Mouse (Mus musculus) myocyte (in vitro differentiated cells): ENCODE measurements around the gene Hdhd5. TPM values are rescaled to one million over a fixed set of nuclear protein-coding genes. Genes with fewer than 3 reads are reported as not detected.
A peak's percentile ranks its signal among the peaks of the same experiment; 100 is the strongest.

Source experiments
- H3K27me3 ChIP-seq: one replicate; pipeline ENCODE4 v1.6.1; 2011; ENCODE audit not compliant: control insufficient read depth, insufficient read depth, insufficient read length
- H3K36me3 ChIP-seq: one replicate; pipeline ENCODE4 v1.6.1; 2011; ENCODE audit not compliant: control insufficient read depth, insufficient read depth
- H3K4me2 ChIP-seq: one replicate; pipeline ENCODE4 v1.6.1; 2011; ENCODE audit warnings: low read depth, control low read depth
- H3K4me3 ChIP-seq: one replicate; pipeline ENCODE4 v1.5.1; 2011; ENCODE audit warnings: mild to moderate bottlenecking, control low read depth, moderate library complexity
- H3K79me2 ChIP-seq: one replicate; pipeline ENCODE4 v1.6.1; 2011; ENCODE audit not compliant: control insufficient read depth, insufficient read depth
- H3ac ChIP-seq: one replicate; pipeline ENCODE4 v1.6.1; 2011; ENCODE audit not compliant: control insufficient read depth, insufficient read length
- CEBPB ChIP-seq: IDR thresholded peaks from 2 replicates; pipeline ENCODE4 v1.6.1; 2011; ENCODE audit warnings: mild to moderate bottlenecking, moderate library complexity; ENCODE audit not compliant: poor library complexity, insufficient read depth, severe bottlenecking
- E2F4 ChIP-seq: IDR thresholded peaks from one replicate; pipeline ENCODE4 v1.6.1; 2011; ENCODE audit warnings: mild to moderate bottlenecking, control low read depth, moderate library complexity; ENCODE audit not compliant: insufficient read depth
- MAX ChIP-seq: IDR thresholded peaks from one replicate; pipeline ENCODE4 v1.6.1; 2011; ENCODE audit warnings: low read depth, mild to moderate bottlenecking, control low read depth
- MYOD1 ChIP-seq, 3 experiments: IDR thresholded peaks; one replicate each; pipeline ENCODE4 v1.6.1; 2011; ENCODE audit warnings: control low read depth in 2 of 3, low read depth in 2 of 3, mild to moderate bottlenecking in 2 of 3, moderate library complexity in 1 of 3; ENCODE audit not compliant: insufficient read length in 2 of 3, control insufficient read depth in 1 of 3
- MYOG ChIP-seq, 3 experiments: IDR thresholded peaks; one replicate each; pipeline ENCODE4 v1.6.1; 2011; ENCODE audit warnings: control low read depth in 2 of 3, low read depth in 2 of 3, mild to moderate bottlenecking in 2 of 3; ENCODE audit not compliant: insufficient read length in 2 of 3, control insufficient read depth in 1 of 3, insufficient read depth in 1 of 3
- POLR2A ChIP-seq: IDR thresholded peaks from one replicate; pipeline ENCODE4 v1.6.1; 2011; ENCODE audit warnings: low read depth, mild to moderate bottlenecking, control low read depth, moderate library complexity; ENCODE audit not compliant: insufficient read length
- POLR2AphosphoS2 ChIP-seq: IDR thresholded peaks from one replicate; pipeline ENCODE4 v1.6.1; 2011; ENCODE audit warnings: low read depth, control low read depth; ENCODE audit not compliant: insufficient read length
- REST ChIP-seq: IDR thresholded peaks from one replicate; pipeline ENCODE4 v1.6.1; 2011; ENCODE audit warnings: mild to moderate bottlenecking, control low read depth, moderate library complexity; ENCODE audit not compliant: insufficient read depth, insufficient read length
- SRF ChIP-seq: IDR thresholded peaks from one replicate; pipeline ENCODE4 v1.6.1; 2011; ENCODE audit warnings: low read depth; ENCODE audit not compliant: control insufficient read depth, insufficient read length
- TCF12 ChIP-seq: IDR thresholded peaks from one replicate; pipeline ENCODE4 v1.6.1; 2011; ENCODE audit warnings: mild to moderate bottlenecking, control low read depth; ENCODE audit not compliant: poor library complexity, insufficient read depth, severe bottlenecking
- TCF3 ChIP-seq: IDR thresholded peaks from one replicate; pipeline ENCODE4 v1.6.1; 2011; ENCODE audit warnings: low read depth, control low read depth; ENCODE audit not compliant: insufficient read length
- USF1 ChIP-seq: IDR thresholded peaks from one replicate; pipeline ENCODE4 v1.6.1; 2011; ENCODE audit warnings: low read depth, mild to moderate bottlenecking, control low read depth, moderate library complexity
- polyA plus RNA-seq: library from polyadenylated mRNA; unstranded; fragments of >200 nt; fragmentation: generic; extraction: Trizol; gene quantifications from one replicate; pipeline ENCODE4 v1.2.1, GENCODE M21; 2012; ENCODE audit warnings: missing spikeins

Hdhd5 gene
- polyA plus RNA-seq, 1 experiment, result 13.3 TPM

DNA sequence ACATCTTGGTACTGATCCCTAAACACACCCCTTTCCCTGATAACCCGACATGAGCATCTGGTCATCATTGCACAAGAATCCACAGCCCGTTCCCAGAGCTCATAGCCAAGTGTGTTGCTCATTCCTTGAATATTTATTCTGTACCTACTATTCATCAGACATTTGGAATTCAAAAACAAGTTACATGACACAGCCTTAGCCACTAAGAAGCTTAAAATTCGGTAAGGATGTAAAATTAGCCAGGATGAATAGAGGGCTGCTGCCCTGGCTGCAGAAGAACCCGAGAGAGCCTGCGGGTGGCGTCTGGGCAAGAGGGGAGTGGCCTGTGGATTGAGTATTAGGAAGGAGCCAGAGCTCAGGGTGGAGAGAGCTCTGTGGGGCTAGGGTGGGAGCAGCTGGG is 48.4 kb downstream of the Hdhd5 start:
- Histone ChIP-seq H3K79me2 (no peaks in the 10 kb centered on the region), H3K4me2 (peak overlapping the region; percentile 80), H3K27me3 (no peaks in the 10 kb centered on the region), H3K36me3 (peaks cover 15% of the 10 kb centered on the region), H3ac (no peak overlapping the region), H3K4me3 (no peak overlapping the region)
- TF ChIP-seq CEBPB (peak; percentile 91), POLR2A (no peak), MYOG (IDR thresholded peaks at IDR 0.05; ENCODE audit: control insufficient read depth in 1 of 3, insufficient read depth in 1 of 3, insufficient read length in 2 of 3, low read depth in 2 of 3) (no peak), POLR2AphosphoS2 (no peak), TCF3 (no peak), USF1 (no peak), TCF12 (no peak)

DNA sequence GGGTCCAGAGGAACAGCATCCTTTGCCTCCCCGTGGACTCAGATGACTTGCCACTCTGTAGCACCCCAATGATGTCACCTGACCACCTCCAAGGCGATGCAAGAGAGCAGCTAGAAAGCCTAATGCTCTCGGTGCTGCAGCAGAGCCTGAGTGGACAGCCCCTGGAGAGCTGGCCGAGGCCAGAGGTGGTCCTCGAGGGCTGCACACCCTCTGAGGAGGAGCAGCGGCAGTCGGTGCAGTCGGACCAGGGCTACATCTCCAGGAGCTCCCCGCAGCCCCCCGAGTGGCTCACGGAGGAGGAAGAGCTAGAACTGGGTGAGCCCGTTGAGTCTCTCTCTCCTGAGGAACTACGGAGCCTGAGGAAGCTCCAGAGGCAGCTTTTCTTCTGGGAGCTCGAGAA is 49.1 kb downstream of the Hdhd5 start:
- Histone ChIP-seq H3K27me3 (no peaks in the 10 kb centered on the region), H3K4me3 (no peak overlapping the region), H3ac (no peak overlapping the region), H3K4me2 (no peak overlapping the region), H3K79me2 (no peaks in the 10 kb centered on the region), H3K36me3 (peaks cover 18% of the 10 kb centered on the region)
- TF ChIP-seq MAX, result no peak
- TF ChIP-seq POLR2A, result no peak

DNA sequence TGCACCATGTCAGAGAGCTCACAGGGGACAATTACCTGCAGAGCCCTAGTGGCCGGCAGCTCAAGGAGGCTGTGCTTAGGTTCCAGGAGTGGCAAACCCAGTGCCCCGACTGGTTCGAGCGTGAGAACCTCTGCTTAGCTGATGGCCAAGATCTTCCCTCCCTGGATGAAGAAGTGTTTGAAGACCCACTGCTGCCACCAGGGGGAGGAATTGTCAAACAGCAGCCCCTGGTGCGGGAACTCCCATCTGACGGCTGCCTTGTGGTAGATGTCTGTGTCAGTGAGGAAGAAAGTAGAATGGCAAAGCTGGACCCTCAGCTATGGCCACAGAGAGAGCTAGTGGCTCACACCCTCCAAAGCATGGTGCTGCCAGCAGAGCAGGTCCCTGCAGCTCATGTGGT is 49.6 kb downstream of the Hdhd5 start:
- no peak for TF ChIP-seq MYOD1 (IDR thresholded peaks at IDR 0.05; ENCODE audit: control insufficient read depth in 1 of 3, insufficient read length in 2 of 3, low read depth in 2 of 3)
- TF ChIP-seq USF1, result no peak
- TF ChIP-seq SRF, result no peak
- TF ChIP-seq POLR2A, result no peak
- no peak for TF ChIP-seq MYOG (IDR thresholded peaks at IDR 0.05; ENCODE audit: control insufficient read depth in 1 of 3, insufficient read depth in 1 of 3, insufficient read length in 2 of 3, low read depth in 2 of 3)
- no peak for TF ChIP-seq POLR2AphosphoS2
- no peak for TF ChIP-seq E2F4
- TF ChIP-seq TCF12, result no peak
- no peak for TF ChIP-seq TCF3
- TF ChIP-seq MAX, result no peak
- no peak for TF ChIP-seq REST
- no peak for TF ChIP-seq CEBPB
- peaks cover 18% of the 10 kb centered on the region for H3K36me3 ChIP-seq
- no peak overlapping the region for H3K4me2 ChIP-seq
- H3K4me3 ChIP-seq, result no peak overlapping the region
- no peaks in the 10 kb centered on the region for H3K27me3 ChIP-seq
- H3ac ChIP-seq, result no peak overlapping the region
- no peaks in the 10 kb centered on the region for H3K79me2 ChIP-seq

DNA sequence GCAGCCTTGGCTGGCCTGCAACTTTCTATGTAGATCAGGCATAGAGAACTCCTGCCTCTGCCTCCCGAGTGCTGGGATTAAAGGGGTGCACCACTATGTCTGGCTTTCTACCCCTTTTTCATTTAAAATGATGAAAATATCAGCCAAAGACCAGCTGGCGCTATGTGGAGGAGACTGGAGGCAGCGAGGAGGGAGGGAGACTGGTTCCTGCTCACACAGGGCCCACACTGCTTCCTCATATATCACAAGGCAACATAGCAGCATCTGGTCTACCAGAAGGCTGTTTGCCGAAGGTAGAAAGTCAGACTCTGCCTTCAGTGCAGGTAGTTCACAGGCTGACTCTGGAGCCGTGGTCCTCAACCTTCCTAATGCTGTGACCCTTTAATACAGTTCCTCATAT is 50.8 kb downstream of the Hdhd5 start:
- H3K36me3 ChIP-seq, result peaks cover 18% of the 10 kb centered on the region
- H3K4me2 ChIP-seq, result no peak overlapping the region
- no peak overlapping the region for H3K4me3 ChIP-seq
- H3ac ChIP-seq, result no peak overlapping the region
- TF ChIP-seq MYOG (IDR thresholded peaks at IDR 0.05; ENCODE audit: control insufficient read depth in 1 of 3, insufficient read depth in 1 of 3, insufficient read length in 2 of 3, low read depth in 2 of 3), result no peak
- TF ChIP-seq SRF, result no peak
- TF ChIP-seq USF1, result no peak
- TF ChIP-seq TCF12, result no peak
- TF ChIP-seq REST, result no peak
- TF ChIP-seq MAX, result no peak
- H3K27me3 ChIP-seq, result no peaks in the 10 kb centered on the region
- H3K79me2 ChIP-seq, result no peaks in the 10 kb centered on the region

DNA sequence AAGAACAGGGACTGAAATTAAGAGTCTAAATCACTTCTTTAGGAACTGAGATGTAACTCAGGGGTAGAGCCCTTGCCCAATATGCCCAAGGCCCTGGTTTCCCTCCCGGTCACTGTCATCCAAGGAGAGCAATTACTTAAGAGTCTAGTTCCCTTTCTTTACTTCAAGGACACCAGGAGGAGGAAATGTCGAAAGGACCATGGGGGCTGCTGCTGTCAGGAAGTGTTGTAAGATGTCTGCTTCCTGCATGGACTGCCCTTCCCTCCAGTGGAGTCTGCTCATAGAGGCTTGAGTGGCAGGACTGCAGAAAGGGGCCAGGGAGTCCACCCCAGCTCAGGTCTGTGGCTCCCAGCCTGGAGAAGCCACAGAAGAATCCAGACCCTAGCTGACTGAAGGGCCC is 51.8 kb downstream of the Hdhd5 start:
- TF ChIP-seq POLR2AphosphoS2, result no peak
- no peak for TF ChIP-seq MYOD1 (IDR thresholded peaks at IDR 0.05; ENCODE audit: control insufficient read depth in 1 of 3, insufficient read length in 2 of 3, low read depth in 2 of 3)
- TF ChIP-seq E2F4, result no peak
- TF ChIP-seq TCF12, result no peak
- TF ChIP-seq MAX, result no peak
- TF ChIP-seq CEBPB, result no peak
- TF ChIP-seq SRF, result no peak
- no peak for TF ChIP-seq POLR2A
- TF ChIP-seq USF1, result no peak
- TF ChIP-seq TCF3, result no peak
- TF ChIP-seq MYOG (IDR thresholded peaks at IDR 0.05; ENCODE audit: control insufficient read depth in 1 of 3, insufficient read depth in 1 of 3, insufficient read length in 2 of 3, low read depth in 2 of 3), result no peak
- TF ChIP-seq REST, result no peak
- Histone ChIP-seq H3K4me3 (no peak overlapping the region), H3K27me3 (no peaks in the 10 kb centered on the region), H3ac (no peak overlapping the region), H3K36me3 (peaks cover 18% of the 10 kb centered on the region), H3K4me2 (no peak overlapping the region), H3K79me2 (no peaks in the 10 kb centered on the region)

DNA sequence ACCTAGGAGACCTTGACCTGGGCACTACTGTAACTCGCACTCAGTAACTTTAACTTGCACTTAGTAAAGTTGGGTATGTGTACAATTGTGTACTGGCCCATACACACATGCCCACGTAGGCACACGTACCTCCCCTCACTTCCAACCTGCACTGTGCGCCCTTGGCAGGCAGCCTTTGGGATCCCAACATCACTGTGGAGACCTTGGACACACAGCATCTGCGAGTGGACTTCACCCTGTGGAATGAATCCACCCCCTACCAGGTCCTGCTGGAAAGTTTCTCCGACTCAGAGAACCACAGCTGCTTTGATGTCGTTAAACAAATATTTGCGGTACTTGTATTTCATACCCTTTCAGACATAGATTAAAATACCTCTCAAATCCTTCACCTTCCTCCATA is 55.8 kb downstream of the Hdhd5 start:
- H3K4me3 ChIP-seq, result no peak overlapping the region
- peaks cover 12% of the 10 kb centered on the region for H3K36me3 ChIP-seq
- H3ac ChIP-seq, result no peak overlapping the region
- peaks cover 26% of the 10 kb centered on the region for H3K79me2 ChIP-seq
- H3K4me2 ChIP-seq, result no peak overlapping the region
- TF ChIP-seq TCF12 (no peak), POLR2AphosphoS2 (no peak), TCF3 (no peak), POLR2A (no peak), SRF (no peak)
- no peaks in the 10 kb centered on the region for H3K27me3 ChIP-seq
